Mouse (Mus musculus) neural tube, embryonic 14.5 days (tissue): ENCODE data around the gene Tmem143. TPM values are rescaled to one million over a fixed set of nuclear protein-coding genes. Genes with fewer than 3 reads are reported as not detected.
A peak's percentile ranks its signal among the peaks of the same experiment; 100 is the strongest.

Experiments
- ATAC-seq: fragments of 200-750 bp; cut with Nextera tagmentation; 2 replicates; pipeline ENCODE4 v1.8.0; 2017; ENCODE audit warnings: low read depth, mild to moderate bottlenecking, moderate TSS enrichment, moderate library complexity
- H3K27ac ChIP-seq: fragments of 300-500 bp; sonication (generic); 2 replicates; pipeline ENCODE4 v1.5.1; 2014; ENCODE audit warnings: low read depth, mild to moderate bottlenecking, control low read depth, low read length, moderate library complexity, mixed read lengths
- H3K27me3 ChIP-seq: fragments of 300-500 bp; sonication (generic); 2 replicates; pipeline ENCODE4 v1.6.1; 2014; ENCODE audit warnings: low read length; ENCODE audit not compliant: control insufficient read depth, insufficient read depth
- H3K36me3 ChIP-seq: fragments of 300-500 bp; sonication (generic); 2 replicates; pipeline ENCODE4 v1.6.1; 2014; ENCODE audit warnings: low read length, mixed read lengths; ENCODE audit not compliant: control insufficient read depth, insufficient read depth
- H3K4me1 ChIP-seq: fragments of 300-500 bp; sonication (generic); 2 replicates; pipeline ENCODE4 v1.6.1; 2014; ENCODE audit warnings: low read length; ENCODE audit not compliant: control insufficient read depth, insufficient read depth
- H3K4me2 ChIP-seq: fragments of 300-500 bp; sonication (generic); 2 replicates; pipeline ENCODE4 v1.6.1; 2014; ENCODE audit warnings: mild to moderate bottlenecking, low read depth, low read length, control low read depth
- H3K4me3 ChIP-seq: fragments of 300-500 bp; sonication (generic); 2 replicates; pipeline ENCODE4 v1.5.1; 2014; ENCODE audit warnings: low read depth, low read length, control low read depth, mixed read lengths
- H3K9ac ChIP-seq: fragments of 300-500 bp; sonication (generic); replicated peaks from 2 replicates; pipeline ENCODE4 v1.6.1; 2014; ENCODE audit warnings: low read depth, mild to moderate bottlenecking, control low read depth, low read length, mixed read lengths
- H3K9me3 ChIP-seq: fragments of 300-500 bp; sonication (generic); 2 replicates; pipeline ENCODE4 v1.6.1; 2016; ENCODE audit warnings: low read length; ENCODE audit not compliant: control insufficient read depth
- WGBS: fragments of 180-500 bp; shearing (Covaris S2); extraction: QIAGEN DNeasy Blood & Tissue Kit; methylation state at CpG from one replicate; pipeline ENCODE4 v1.1.7; 2014; 5-methylcytosine and 5-hydroxymethylcytosine counted together
- polyA plus RNA-seq: library from polyadenylated mRNA; unstranded; fragments of >200 nt; fragmentation: Nextera tagmentation; extraction: Ambion mirVana; gene quantifications from 2 replicates; pipeline ENCODE4 v1.2.1, GENCODE M21; 2014

Gene Tmem143
- polyA plus RNA-seq = 4.0 and 4.8 TPM in 2 replicates

DNA sequence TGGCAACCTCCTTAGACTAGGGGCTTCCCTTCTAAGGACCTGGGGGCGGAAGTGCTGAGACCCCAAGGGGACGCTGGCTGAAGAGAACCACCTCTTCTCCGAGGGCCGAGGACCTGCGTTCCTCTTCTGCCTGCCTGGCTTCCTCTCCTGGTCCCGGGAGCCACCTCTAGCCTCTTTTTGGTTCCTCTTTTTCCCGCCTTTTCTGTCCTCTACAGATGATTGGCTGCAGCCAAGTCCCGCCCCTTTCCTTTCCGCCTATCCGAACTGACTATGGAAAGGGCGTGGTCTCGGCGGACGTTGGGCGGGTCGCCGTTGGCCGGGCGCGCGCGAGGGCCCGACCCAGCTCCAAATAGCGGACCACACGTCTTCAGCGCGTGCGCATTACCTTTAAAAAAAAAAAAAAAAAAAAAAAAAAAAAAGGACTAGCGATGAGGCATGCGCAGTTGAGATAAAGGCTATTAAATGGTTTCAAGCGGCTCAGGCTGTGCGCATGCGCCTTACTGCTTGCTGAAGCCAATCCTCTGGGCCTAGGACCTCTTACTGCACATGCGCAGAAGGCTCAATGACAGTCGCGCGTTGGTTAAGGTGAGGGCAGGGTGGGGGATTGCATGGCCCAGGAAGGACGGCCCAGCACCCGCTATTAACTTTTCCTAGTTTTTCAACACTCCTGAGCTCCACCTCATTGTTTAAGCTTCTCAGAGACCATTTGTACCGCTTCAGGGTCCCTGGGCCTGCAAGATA, at the start of gene Tmem143, which contains the start of gene Syngr4:
Gene Tmem143 (plus strand): TSS at position 425 of the 741 bp plus-strand sequence.
Gene Syngr4 (minus strand): TSS at position 198 of the 741 bp plus-strand sequence.
- Histone ChIP-seq H3K4me3 (peak within 1 kb of the TSS; percentile 46), H3K27me3 (no peaks in the 10 kb centered on the region), H3K4me1 (peaks cover 8% of the 10 kb centered on the region; the same call in 1 of the 2 replicates), H3K9ac (peak within 1 kb of the TSS; percentile 62), H3K36me3 (no peaks in the 10 kb centered on the region), H3K4me2 (peak within 1 kb of the TSS; percentile 92), H3K27ac (peak within 1 kb of the TSS; percentile 60), H3K9me3 (no peaks in the 10 kb centered on the region)
- peak; percentile 90 for ATAC-seq
- 2% methylated on average over 40 of the region's 40 CpGs for WGBS

GRCm38 (mm10) chr7:45848447-45849027, 48.2 kb upstream of the Tmem143 start:
- Histone ChIP-seq H3K4me3 (no peak overlapping the region), H3K27me3 (no peaks in the 10 kb centered on the region), H3K4me1 (no peaks in the 10 kb centered on the region), H3K27ac (no peak overlapping the region), H3K36me3 (no peaks in the 10 kb centered on the region; the same call in 1 of the 2 replicates), H3K9me3 (no peaks in the 10 kb centered on the region), H3K9ac (no peak overlapping the region), H3K4me2 (no peak overlapping the region)
- WGBS = 13% methylated on average over 6 of the region's 6 CpGs
- no peak for ATAC-seq

DNA sequence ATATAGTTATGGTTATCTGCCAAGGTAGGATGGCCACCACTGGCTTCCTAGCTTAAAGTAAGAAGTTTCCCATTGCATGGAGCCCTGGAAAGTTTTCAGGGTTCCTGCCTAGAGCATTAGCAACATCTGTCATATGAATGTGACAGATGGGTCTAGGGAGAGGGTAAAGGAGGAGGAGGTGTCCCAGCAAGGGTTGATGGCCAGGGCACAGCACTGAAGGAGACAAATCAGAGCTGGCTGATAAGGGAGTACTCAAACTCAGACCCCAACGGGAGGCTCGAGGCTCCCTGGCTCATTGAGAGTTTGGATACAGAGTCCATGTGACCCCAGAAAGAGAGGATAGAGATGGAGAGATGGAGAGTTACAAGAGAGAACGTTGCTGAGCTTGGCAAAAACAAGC, 46.1 kb upstream of the Tmem143 start:
- Histone ChIP-seq H3K27me3 (no peaks in the 10 kb centered on the region), H3K9ac (no peak overlapping the region), H3K27ac (no peak overlapping the region), H3K4me2 (no peak overlapping the region), H3K4me1 (no peaks in the 10 kb centered on the region), H3K4me3 (no peak overlapping the region), H3K36me3 (no peaks in the 10 kb centered on the region; the same call in 1 of the 2 replicates), H3K9me3 (no peaks in the 10 kb centered on the region)
- no peak for ATAC-seq
- 77% methylated on average over 3 of the region's 3 CpGs for WGBS

DNA sequence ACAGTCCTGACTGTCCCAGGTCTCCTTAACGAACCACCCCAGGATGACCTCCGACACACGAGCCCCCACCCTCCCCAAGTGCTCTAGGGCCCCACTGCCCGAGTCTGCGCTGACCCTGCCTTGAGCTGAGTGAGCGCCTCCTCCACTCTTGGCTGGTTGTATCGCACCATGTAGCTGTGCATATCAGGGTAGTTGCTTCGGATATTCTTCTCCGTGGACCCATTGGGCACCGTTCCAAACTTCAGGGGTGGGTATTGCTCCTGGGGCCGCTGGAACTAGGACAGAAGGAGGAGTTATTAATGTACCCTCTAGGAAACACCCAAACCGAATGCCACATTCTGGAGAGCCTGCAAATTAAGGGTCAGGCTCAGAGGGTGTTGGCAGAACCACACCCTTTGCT, 43.7 kb upstream of the Tmem143 start:
- WGBS = 78% methylated on average over 12 of the region's 12 CpGs
- Histone ChIP-seq H3K36me3 (no peaks in the 10 kb centered on the region; the same call in 1 of the 2 replicates), H3K27ac (no peak overlapping the region), H3K4me2 (no peak overlapping the region), H3K4me1 (0 out of 2 replicates have a peak, but pooled peaks cover 6% of the 10 kb centered on the region), H3K9ac (no peak overlapping the region), H3K27me3 (peaks cover 7% of the 10 kb centered on the region; the same call in 1 of the 2 replicates), H3K9me3 (no peaks in the 10 kb centered on the region), H3K4me3 (no peak overlapping the region)
- ATAC-seq = no peak

DNA sequence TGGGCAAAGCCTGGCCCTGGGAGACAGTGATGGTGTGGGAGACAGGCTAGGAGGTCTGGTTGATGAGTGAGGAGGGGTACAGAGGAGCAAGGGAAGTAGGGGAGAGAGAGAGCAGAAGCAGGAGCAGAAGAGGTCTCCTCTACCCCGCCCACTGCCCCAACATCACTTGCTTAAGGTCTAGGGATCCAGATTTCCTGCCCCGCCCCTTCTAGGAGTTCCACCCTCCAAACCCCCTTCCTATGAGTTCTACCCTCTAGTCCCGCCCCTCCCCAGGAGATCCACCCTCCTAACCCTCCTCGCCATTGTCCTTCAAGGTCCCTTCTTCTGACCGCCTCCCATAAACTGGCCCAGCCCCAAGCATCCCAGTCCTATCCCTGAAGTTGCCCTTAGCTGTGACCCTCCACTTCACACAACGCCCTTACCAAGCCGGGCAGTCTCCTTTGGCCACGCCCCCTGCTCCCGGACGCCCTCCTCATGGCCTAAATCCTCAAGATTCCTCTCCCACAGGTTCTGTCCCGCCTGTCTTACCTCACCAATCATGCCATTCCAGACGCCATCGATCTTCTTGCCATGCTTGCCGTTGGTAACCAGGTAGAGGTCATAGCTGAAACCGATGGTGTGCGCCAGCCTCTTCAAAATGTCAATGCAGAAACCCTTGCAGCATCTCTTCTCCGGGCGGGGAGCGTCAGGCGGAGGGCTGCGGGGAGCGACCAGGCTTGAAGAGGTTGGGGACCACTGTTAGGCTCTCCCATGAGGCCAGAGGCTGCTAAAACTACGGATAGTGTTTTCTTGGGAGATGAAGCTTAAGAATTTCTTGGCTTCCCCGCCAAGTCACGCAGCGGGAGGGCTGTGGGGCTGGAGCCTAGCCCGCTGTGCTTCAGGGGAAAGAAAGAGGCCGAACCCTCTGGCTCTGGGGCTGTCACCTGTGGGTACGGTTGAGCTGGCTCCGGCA, 39.5 kb upstream of the Tmem143 start:
- Histone ChIP-seq H3K9me3 (no peaks in the 10 kb centered on the region), H3K27ac (no peak overlapping the region), H3K9ac (no peak overlapping the region), H3K4me1 (0 out of 2 replicates have a peak, but pooled peaks cover 10% of the 10 kb centered on the region), H3K4me3 (peak overlapping the region; percentile 20), H3K4me2 (peak overlapping the region; percentile 44), H3K27me3 (peaks cover 7% of the 10 kb centered on the region; the same call in 1 of the 2 replicates), H3K36me3 (no peaks in the 10 kb centered on the region; the same call in 1 of the 2 replicates)
- 3% methylated on average over 29 of the region's 30 CpGs for WGBS
- no peak for ATAC-seq

GRCm38 (mm10) chr7:45859008-45859407, 37.7 kb upstream of the Tmem143 start:
- no peak for ATAC-seq
- WGBS = 64% methylated on average over 4 of the region's 4 CpGs
- H3K36me3 ChIP-seq = no peaks in the 10 kb centered on the region
- no peak overlapping the region for H3K27ac ChIP-seq
- no peak overlapping the region for H3K4me3 ChIP-seq
- peaks cover 7% of the 10 kb centered on the region; the same call in 1 of the 2 replicates for H3K27me3 ChIP-seq
- H3K4me2 ChIP-seq = no peak overlapping the region
- H3K4me1 ChIP-seq = 0 out of 2 replicates have a peak, but pooled peaks cover 10% of the 10 kb centered on the region
- no peaks in the 10 kb centered on the region for H3K9me3 ChIP-seq
- H3K9ac ChIP-seq = no peak overlapping the region

GRCm38 (mm10) chr7:45862804-45863203, 33.9 kb upstream of the Tmem143 start:
- 90% methylated on average over 7 of the region's 7 CpGs for WGBS
- no peaks in the 10 kb centered on the region for H3K36me3 ChIP-seq
- peaks cover 8% of the 10 kb centered on the region; the same call in 1 of the 2 replicates for H3K4me1 ChIP-seq
- no peaks in the 10 kb centered on the region for H3K9me3 ChIP-seq
- peaks cover 4% of the 10 kb centered on the region; the same call in 1 of the 2 replicates for H3K27me3 ChIP-seq
- H3K9ac ChIP-seq = no peak overlapping the region
- H3K4me3 ChIP-seq = no peak overlapping the region
- no peak for ATAC-seq
- H3K4me2 ChIP-seq = no peak overlapping the region
- H3K27ac ChIP-seq = no peak overlapping the region

DNA sequence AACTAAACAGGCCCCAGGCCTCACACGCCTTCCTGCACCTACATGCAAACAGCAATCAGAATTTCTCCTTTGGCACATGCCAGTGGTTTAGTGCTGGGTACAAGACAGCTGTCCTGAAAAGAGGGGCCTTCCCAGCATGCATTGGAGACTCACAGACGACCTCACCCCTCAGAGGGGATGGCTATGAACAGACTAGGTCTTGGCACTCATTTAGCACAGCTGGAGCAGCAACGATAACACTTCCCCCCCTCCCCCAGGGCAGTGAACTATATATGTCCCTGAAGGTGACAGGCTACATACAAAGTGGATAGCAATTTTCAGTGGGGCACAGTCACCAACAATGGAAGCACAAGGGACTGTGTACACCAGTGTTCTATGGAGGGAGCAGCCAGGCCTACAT, 32.3 kb upstream of the Tmem143 start:
- H3K9me3 ChIP-seq = no peaks in the 10 kb centered on the region
- H3K9ac ChIP-seq = no peak overlapping the region
- H3K4me1 ChIP-seq = peaks cover 18% of the 10 kb centered on the region
- no peak overlapping the region for H3K27ac ChIP-seq
- H3K27me3 ChIP-seq = peaks cover 4% of the 10 kb centered on the region; the same call in 1 of the 2 replicates
- no peak for ATAC-seq
- H3K4me2 ChIP-seq = no peak overlapping the region
- H3K36me3 ChIP-seq = no peaks in the 10 kb centered on the region
- H3K4me3 ChIP-seq = no peak overlapping the region
- 60% methylated on average over 3 of the region's 3 CpGs for WGBS
